Mouse (Mus musculus): ENCODE measurements around the gene Olfr912. TPM values are rescaled to one million over a fixed set of nuclear protein-coding genes. Genes with fewer than 3 reads are reported as not detected.

Gene Olfr912
- not detected for total RNA-seq (2021)
- long read RNA-seq, experiment 1: 0 reads
- long read RNA-seq, experiment 2: 0 reads

GRCm38 (mm10) chr9:38579878-38580277 lies at the start of gene Olfr912:
Olfr912 (plus strand) TSS chr9:38580178.
- no peak for TF ChIP-seq CTCF (conservative IDR thresholded peaks at IDR 0.05)
- H3K4me3 ChIP-seq: no peak within 1 kb of the TSS
- DNase-seq (ENCODE audit: low spot score in 2 of 2): no peak
- H3K27ac ChIP-seq: no peak within 1 kb of the TSS

GRCm38 (mm10) chr9:38537549-38537948 lies 42.4 kb upstream of the Olfr912 start, which contains the start of gene Olfr910:
Olfr910 (plus strand) TSS chr9:38537849.
- no peak for TF ChIP-seq CTCF (conservative IDR thresholded peaks at IDR 0.05)
- Histone ChIP-seq H3K27ac (no peak within 1 kb of the TSS), H3K4me3 (no peak within 1 kb of the TSS)
- DNase-seq (ENCODE audit: low spot score in 2 of 2): no peak

- Histone ChIP-seq H3K4me3 (no peak overlapping the region), H3K27ac (no peak overlapping the region)
- no peak for TF ChIP-seq CTCF (conservative IDR thresholded peaks at IDR 0.05)
- no peak for DNase-seq (ENCODE audit: low spot score in 2 of 2)
Observed at GRCm38 (mm10) chr9:38591056-38591455, 11.1 kb downstream of the Olfr912 start.

- no peak for TF ChIP-seq CTCF (conservative IDR thresholded peaks at IDR 0.05)
Observed at GRCm38 (mm10) chr9:38592459-38592858, 12.5 kb downstream of the Olfr912 start, which contains the start of gene Olfr913. Olfr913 (plus strand) TSS chr9:38592759.

GRCm38 (mm10) chr9:38604802-38605201 lies 24.8 kb downstream of the Olfr912 start, which contains the start of gene Olfr914:
Olfr914 (plus strand) TSS chr9:38605102.
- no peak within 1 kb of the TSS for H3K4me3 ChIP-seq
- TF ChIP-seq CTCF (conservative IDR thresholded peaks at IDR 0.05): no peak
- no peak for DNase-seq (ENCODE audit: low spot score in 2 of 2)
- H3K27ac ChIP-seq: no peak within 1 kb of the TSS

More at GRCm38 (mm10) chr9:38592459-38592858, 12.5 kb downstream of the Olfr912 start, which contains the start of gene Olfr913:
- DNase-seq (ENCODE audit: low spot score in 2 of 2): no peak
- Histone ChIP-seq H3K27ac (no peak within 1 kb of the TSS), H3K4me3 (no peak within 1 kb of the TSS)

GRCm38 (mm10) chr9:38632406-38632805 lies 52.4 kb downstream of the Olfr912 start:
- Histone ChIP-seq H3K27ac (no peak overlapping the region), H3K4me3 (no peak overlapping the region)
- DNase-seq (ENCODE audit: low spot score in 2 of 2): no peak
- TF ChIP-seq CTCF (conservative IDR thresholded peaks at IDR 0.05): no peak

Other genes starting within 250 kb of the Olfr912 start
- gene Olfr898, start 231.8 kb upstream of the Olfr912 start, total RNA-seq (2021): not detected
- gene Olfr250, start 213.3 kb upstream of the Olfr912 start, total RNA-seq (2021): not detected
- not detected for gene Olfr251, start 203.1 kb upstream of the Olfr912 start, total RNA-seq (2021)
- gene Olfr147, start 178.5 kb upstream of the Olfr912 start, total RNA-seq (2021): not detected
- gene Olfr901, start 150.7 kb upstream of the Olfr912 start, total RNA-seq (2021): not detected
- not detected for gene Olfr902, start 132.5 kb upstream of the Olfr912 start, total RNA-seq (2021)
- gene Olfr904, start 117.0 kb upstream of the Olfr912 start, total RNA-seq (2021): not detected
- not detected for gene Olfr905, start 109.1 kb upstream of the Olfr912 start, total RNA-seq (2021)
- gene Olfr906, start 93.1 kb upstream of the Olfr912 start, total RNA-seq (2021): not detected
- gene Olfr907, start 84.4 kb upstream of the Olfr912 start, total RNA-seq (2021): not detected
- gene Olfr911-ps1, start 58.6 kb upstream of the Olfr912 start, total RNA-seq (2021): not detected
- gene Olfr910, start 42.3 kb upstream of the Olfr912 start, total RNA-seq (2021): not detected
- gene Olfr913, start 12.6 kb downstream of the Olfr912 start, total RNA-seq (2021): not detected
- not detected for gene Olfr914, start 24.9 kb downstream of the Olfr912 start, total RNA-seq (2021)
- gene Olfr916, start 79.7 kb downstream of the Olfr912 start, total RNA-seq (2021): not detected
- not detected for gene Olfr917, start 85.7 kb downstream of the Olfr912 start, total RNA-seq (2021)
- not detected for gene Olfr918, start 94.4 kb downstream of the Olfr912 start, total RNA-seq (2021)
- gene Olfr919, start 123.5 kb downstream of the Olfr912 start, total RNA-seq (2021): not detected
- gene Vwa5a, start 138.1 kb downstream of the Olfr912 start, total RNA-seq (2021): 10 to 100 TPM in 1 of 2 experiments, 1 to 10 TPM in 1; 9.6 to 14.1 TPM
- gene Olfr920, start 172.1 kb downstream of the Olfr912 start, total RNA-seq (2021): under 1 TPM; 0.05 to 0.10 TPM
- not detected for gene Olfr921, start 192.9 kb downstream of the Olfr912 start, total RNA-seq (2021)
- not detected for gene Olfr922, start 234.4 kb downstream of the Olfr912 start, total RNA-seq (2021)
- not detected for gene Olfr923, start 246.4 kb downstream of the Olfr912 start, total RNA-seq (2021)

Measured in layer of hippocampus, adult 2 months (tissue).